Mouse (Mus musculus): ENCODE data around the gene C8a. TPM values are rescaled to one million over a fixed set of nuclear protein-coding genes. Genes with fewer than 3 reads are reported as not detected.

The C8a gene
- total RNA-seq (2021): 10 to 100 TPM; 12.3 to 28.2 TPM
- long read RNA-seq, experiment 1, transcript C8a-202 (11 exons, 3,617 nt): major isoform, 25 of 44 reads
- long read RNA-seq, experiment 1, partial matches to known transcripts: 4 of 44 reads
- long read RNA-seq, experiment 1, other reads (novel, unspliced or antisense): 12 of 44 reads
- long read RNA-seq, experiment 2, partial matches to known transcripts: 0 of 1 reads
- long read RNA-seq, experiment 2, other reads (novel, unspliced or antisense): 0 of 1 reads

DNA sequence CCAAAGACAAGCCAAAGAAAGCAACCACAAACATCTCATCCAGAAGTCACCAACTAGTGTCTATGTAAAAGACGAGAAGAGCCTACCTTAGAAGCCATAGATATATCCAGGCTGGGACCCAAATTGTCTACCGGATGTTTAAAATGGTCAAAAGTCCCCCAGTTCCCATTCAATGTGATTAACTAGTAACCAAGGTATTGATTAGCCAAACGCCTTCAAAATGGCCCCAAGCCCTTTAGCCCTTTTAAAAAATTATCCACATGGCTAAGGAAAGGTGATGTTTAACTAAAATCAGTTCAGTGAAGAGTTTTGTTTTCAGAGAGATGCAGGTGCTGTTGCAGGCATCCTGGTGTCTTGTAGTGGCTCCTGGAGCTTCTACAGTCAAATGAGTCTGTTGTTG is at the start of gene C8a:
Gene C8a, minus strand, starts transcription at position 76 of the 400 bp plus-strand sequence.
- no peak for DNase-seq

DNA sequence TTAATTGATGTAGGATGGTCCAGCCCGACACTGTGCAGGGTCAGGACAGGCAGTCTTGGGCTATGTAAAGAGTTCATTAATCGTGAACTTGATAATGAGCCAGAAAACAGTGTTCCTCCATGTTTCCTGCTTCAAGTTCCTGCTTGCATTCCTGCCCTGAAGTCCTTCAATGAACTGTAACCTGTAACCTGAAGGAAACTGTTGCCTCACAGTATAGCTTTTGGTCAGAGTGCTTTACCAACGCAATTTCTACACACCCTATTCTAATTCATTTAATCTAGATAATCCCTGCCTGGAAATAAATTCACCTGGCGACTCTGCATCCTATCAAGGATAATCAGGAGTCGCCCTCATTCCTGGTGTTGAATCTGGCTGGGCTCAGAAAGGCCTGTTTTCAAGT is 49.2 kb upstream of the C8a start:
- no peak for DNase-seq

GRCm38 (mm10) chr4:104918017-104918416 is 41.8 kb upstream of the C8a start:
- DNase-seq: peak; percentile 16

GRCm38 (mm10) chr4:104914711-104915247 is 38.6 kb upstream of the C8a start:
- peak; percentile 41 for DNase-seq

- no peak for DNase-seq
Measured at GRCm38 (mm10) chr4:104913291-104914129, 37.3 kb upstream of the C8a start, which contains the start of gene Fyb2. Gene Fyb2, plus strand, starts transcription at chr4:104913456.

GRCm38 (mm10) chr4:104911685-104912084 is 35.5 kb upstream of the C8a start:
- DNase-seq: peak; percentile 92

DNA sequence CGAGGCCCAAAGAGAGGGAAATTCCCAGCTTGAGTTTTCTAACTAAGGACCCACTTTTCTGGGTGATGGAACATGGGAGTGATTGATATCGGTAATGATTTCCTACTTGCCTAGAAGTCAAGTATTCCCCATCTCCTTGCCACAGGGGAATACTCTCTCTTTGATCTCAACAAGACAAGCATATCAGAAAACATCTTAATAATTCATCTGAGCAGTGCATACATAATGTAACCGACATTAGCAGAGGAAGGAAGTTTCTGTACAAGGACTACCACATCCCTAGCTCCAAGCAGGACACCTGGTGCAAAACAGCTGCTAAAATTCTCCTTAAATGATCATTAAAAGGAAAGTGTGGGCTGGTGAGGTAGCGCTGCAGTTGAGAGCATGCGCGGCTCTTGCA is 28.9 kb upstream of the C8a start:
- no peak for DNase-seq

DNA sequence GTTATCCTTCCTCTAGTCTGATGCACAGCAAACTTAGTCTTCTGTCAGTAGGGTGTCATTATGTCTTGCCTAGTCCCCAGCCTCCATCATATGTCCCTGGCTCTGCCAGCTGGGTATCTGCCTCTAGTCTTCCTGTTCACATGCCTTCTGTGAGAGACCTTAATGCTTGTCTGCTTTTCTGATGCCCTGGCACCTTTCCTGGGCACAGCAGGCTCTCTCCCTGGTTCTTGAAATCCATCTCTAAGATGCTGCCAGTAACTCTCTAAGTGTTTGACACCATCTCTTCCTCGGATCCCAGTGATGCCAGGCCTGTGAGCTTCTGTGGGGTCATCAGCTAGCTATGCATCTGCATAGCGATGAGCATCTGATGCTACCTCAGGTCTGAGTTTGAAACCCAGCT is 26.6 kb upstream of the C8a start:
- no peak for DNase-seq

- DNase-seq: peak; percentile 75
Measured at GRCm38 (mm10) chr4:104894004-104894734, 18.0 kb upstream of the C8a start.

DNA sequence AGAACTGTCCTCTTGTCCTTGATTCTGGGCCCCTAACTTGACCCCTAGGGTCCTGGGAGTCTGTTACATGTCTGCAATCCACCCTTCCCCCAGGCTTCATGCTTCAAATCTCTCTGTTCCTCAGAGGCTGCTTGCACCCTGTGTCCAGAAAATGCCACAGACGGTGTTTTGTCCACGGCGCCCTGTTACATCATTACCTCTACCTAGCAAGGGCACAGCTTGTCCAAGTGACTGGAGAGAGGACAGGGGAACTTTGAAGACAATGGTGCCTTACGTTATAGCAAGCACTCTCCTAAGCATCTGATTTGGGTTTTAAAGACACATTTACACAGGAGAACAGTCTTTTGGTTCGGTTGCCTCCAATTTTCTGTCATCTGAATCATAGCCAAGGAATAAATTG is 17.4 kb upstream of the C8a start:
- no peak for DNase-seq

DNA sequence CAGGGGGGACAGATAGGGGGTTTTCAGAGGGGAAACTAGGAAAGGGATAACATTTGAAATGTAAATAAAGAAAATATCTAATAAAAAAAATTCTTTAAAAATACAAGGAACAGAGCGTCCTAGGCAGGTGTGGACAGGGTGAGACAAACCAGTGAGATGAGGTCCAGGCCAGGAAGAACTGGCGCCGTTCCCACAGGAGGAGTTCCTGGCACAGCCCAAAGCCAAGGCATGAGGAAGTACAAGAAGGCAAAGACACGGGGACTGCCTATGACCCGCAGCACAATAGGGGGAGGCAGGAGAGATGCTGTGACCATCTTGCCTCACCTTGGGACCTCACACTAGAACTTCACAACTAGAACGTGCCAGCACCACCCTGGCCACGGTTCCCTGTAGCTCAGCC is 15.5 kb upstream of the C8a start:
- peak; percentile 13 for DNase-seq

GRCm38 (mm10) chr4:104888499-104889262 is 12.5 kb upstream of the C8a start:
- DNase-seq: no peak

DNA sequence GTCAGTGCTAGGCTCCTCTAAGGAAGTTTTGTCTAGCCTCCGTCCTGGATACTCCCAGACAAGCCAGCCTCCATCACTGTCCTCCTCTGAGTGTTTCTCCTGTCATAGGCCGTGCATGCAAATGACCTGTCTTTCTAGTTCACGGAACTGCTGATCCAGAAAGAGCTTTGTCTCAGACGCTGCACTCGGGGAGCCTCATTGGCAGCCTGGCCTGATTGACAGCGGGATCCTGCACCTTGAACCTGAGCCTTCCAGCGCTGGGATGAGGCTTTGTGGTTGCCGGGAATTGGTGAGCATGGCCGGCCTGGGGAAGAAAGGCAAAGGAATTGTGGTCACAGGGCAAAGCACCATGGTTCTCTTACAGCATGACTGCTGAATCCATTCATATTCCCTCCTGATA is 11.3 kb upstream of the C8a start:
- no peak for DNase-seq

DNA sequence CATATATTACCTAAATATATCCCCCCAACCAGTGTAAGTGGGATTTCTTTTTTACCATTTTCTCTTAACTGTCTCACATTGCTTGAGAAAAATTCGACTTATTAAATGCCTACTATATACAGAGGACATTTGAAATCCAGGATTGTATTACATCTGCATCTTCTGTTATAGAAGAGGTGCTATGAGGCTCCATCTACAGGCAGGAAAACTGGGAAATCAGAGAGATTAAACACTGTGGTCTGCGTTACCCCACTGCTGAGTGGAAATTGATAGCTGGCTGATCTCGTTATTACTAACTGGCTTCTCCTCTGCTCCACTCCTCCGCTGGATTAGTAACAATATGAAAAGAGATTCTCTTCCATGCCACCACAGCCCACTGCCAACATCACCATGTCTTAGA is 366 bp downstream of the C8a start:
- DNase-seq: no peak

DNA sequence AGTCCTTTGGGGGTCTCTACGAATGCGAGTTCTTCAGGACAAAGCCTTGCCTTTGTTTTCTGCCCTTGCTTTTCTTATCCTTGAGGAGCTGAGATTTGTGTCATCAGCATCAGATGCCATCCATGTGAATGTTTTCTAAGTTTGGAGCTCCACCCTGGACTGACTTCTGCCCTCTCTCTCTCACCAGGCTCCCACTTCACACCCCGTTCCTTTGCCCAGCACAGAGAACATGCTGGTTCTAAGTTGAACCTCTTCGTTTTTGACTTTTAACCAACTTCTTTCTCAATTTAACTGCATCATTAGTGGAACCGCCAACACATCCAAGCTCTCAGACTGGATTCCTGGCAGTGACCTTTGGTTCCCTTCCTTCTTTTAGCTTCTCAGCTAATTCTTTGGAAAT is 6.0 kb downstream of the C8a start:
- DNase-seq: no peak

DNA sequence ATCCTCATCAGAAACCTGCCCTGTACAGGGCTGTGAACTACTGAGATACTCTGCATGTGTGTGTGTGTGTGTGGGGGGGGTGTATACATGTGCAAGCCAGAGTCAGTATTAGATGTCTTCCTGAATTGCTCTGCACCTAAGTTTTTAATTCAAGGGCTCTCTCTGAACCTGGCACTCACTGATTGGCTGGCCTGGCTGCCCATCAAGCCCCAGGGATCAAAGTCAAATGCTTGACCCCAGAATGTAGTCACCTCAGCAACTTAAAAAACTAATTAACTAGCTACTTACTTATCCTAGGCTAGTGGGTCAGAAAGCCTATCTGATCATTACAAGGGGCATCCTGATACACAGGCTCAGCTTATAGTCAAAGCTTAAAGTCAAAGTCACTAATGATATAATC is 6.6 kb downstream of the C8a start:
- no peak for DNase-seq

GRCm38 (mm10) chr4:104864397-104864796 is 11.8 kb downstream of the C8a start:
- DNase-seq: no peak

DNA sequence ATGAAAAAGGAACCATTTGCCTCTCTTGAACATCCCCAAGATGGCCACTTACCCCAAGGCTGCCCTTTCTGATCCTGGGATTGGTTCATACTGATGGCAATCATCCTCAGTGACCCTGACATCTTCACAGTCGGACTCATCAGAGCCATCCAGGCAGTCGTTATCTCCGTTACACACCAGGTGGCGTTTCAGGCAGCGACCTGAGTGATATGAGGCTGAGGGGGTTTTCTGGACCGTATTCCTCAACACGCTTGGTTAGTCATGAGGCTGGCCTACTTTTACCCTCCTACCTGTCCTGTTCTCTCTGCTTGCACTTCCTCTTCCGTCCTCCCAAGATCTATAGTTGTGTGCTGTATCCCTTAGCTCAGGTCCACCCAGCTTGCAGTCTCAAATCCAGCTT is 15.0 kb downstream of the C8a start:
- DNase-seq: no peak

GRCm38 (mm10) chr4:104857823-104858222 is 18.4 kb downstream of the C8a start:
- DNase-seq: no peak

GRCm38 (mm10) chr4:104857029-104857428 is 19.2 kb downstream of the C8a start, which contains the start of gene Gm17662:
Gene Gm17662, plus strand, starts transcription at chr4:104857329.
- no peak for DNase-seq

DNA sequence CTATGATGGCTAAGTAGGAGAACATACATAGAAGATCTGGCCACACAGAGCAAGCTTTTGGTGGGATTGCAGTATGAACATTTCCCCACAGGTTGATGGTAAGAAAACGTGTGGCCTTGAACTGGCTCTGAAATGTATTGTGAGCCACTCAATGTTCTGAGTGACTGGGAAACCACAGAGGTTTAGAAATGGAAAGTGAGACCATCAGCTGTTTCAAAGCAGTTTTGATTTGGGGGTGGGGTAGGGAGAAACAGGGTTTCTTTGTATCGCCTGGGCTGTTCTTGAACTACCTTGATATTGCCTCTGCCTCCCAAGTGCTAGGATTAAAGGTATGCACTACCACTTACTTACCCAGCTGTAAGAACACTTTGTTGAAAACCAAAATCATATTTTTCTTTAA is 21.0 kb downstream of the C8a start:
- no peak for DNase-seq

DNA sequence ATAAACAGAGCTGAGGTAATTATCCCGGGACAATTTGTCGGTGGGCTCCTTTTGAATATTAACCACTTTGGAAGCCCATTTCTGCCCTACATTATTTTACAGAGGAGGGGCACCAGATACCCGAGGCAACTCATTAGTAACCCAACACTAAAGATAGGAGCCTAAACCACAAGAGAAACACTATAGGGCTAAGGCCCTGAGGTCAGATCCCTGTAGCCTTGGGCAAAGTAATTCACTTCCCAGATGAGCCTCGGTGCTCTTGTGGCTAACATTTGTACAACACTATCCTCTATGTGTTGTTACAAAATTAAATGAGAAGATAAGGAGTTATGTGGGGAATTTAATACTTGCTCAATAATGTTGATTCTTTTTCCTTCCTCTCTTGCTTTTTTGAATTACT is 32.7 kb downstream of the C8a start:
- no peak for DNase-seq

Data from adrenal gland, postnatal 10 days (tissue).